Mouse (Mus musculus) hindbrain, postnatal 0 days (tissue): ENCODE data around the gene Bard1. TPM values are rescaled to one million over a fixed set of nuclear protein-coding genes. Genes with fewer than 3 reads are reported as not detected.
A peak's percentile ranks its signal among the peaks of the same experiment; 100 is the strongest.

Source experiments
- ATAC-seq: fragments of 200-750 bp; cut with Nextera tagmentation; 2 replicates; pipeline ENCODE4 v1.8.0; 2017; ENCODE audit warnings: mild to moderate bottlenecking, moderate TSS enrichment, moderate library complexity
- DNase-seq: peaks from one replicate; pipeline ENCODE4 v3.0.0-alpha.2; 2015; ENCODE audit warnings: low spot score
- H3K27ac ChIP-seq: fragments of 300-500 bp; sonication (generic); 2 replicates; pipeline ENCODE4 v1.5.1; 2014; ENCODE audit warnings: mild to moderate bottlenecking
- H3K27me3 ChIP-seq: fragments of 300-500 bp; sonication (generic); 2 replicates; pipeline ENCODE4 v1.6.1; 2014; ENCODE audit warnings: low read length, mixed read lengths; ENCODE audit not compliant: insufficient read depth
- H3K36me3 ChIP-seq: fragments of 300-500 bp; sonication (generic); 2 replicates; pipeline ENCODE4 v1.6.1; 2014; ENCODE audit warnings: low read length, mixed read lengths; ENCODE audit not compliant: insufficient read depth
- H3K4me1 ChIP-seq: fragments of 300-500 bp; sonication (generic); 2 replicates; pipeline ENCODE4 v1.6.1; 2014; ENCODE audit warnings: antibody characterized with exemption, low read length, mixed read lengths; ENCODE audit not compliant: insufficient read depth
- H3K4me2 ChIP-seq: fragments of 300-500 bp; sonication (generic); 2 replicates; pipeline ENCODE4 v1.6.1; 2014; ENCODE audit warnings: low read depth, mild to moderate bottlenecking, low read length, moderate library complexity, mixed read lengths
- H3K4me3 ChIP-seq: fragments of 300-500 bp; sonication (generic); 2 replicates; pipeline ENCODE4 v1.5.1; 2014; ENCODE audit warnings: low read length
- H3K9ac ChIP-seq: fragments of 300-500 bp; sonication (generic); replicated peaks from 2 replicates; pipeline ENCODE4 v1.6.1; 2014; ENCODE audit warnings: mild to moderate bottlenecking, low read length, moderate library complexity, mixed read lengths
- H3K9me3 ChIP-seq: fragments of 300-500 bp; sonication (generic); 2 replicates; pipeline ENCODE4 v1.6.1; 2016; ENCODE audit warnings: low read length, mixed read lengths
- CTCF ChIP-seq: IDR thresholded peaks from 2 replicates; pipeline ENCODE4 v1.5.1; 2016; ENCODE audit warnings: antibody characterized with exemption, control low read depth, low read depth
- WGBS: fragments of 180-500 bp; shearing (Covaris S2); extraction: QIAGEN DNeasy Blood & Tissue Kit; methylation state at CpG from one replicate; pipeline ENCODE4 v1.1.7; 2014; 5-methylcytosine and 5-hydroxymethylcytosine counted together
- polyA plus RNA-seq: library from polyadenylated mRNA; unstranded; fragments of >200 nt; fragmentation: Nextera tagmentation; extraction: Ambion mirVana; gene quantifications from 2 replicates; pipeline ENCODE4 v1.2.1, GENCODE M21; 2015
- total RNA-seq: library from RNA; depleted of rRNA; stranded (reverse); fragments of >200 nt; gene quantifications from 2 replicates; pipeline ENCODE4 v1.2.3, GENCODE M21; 2014; rRNA removed

Bard1 gene
- total RNA-seq, result 1.9 and 3.3 TPM in 2 replicates
- 0.69 and 0.79 TPM in 2 replicates for polyA plus RNA-seq

- peak within 1 kb of the TSS; percentile 34; the same call in 1 of the 2 replicates for H3K27ac ChIP-seq
- H3K4me1 ChIP-seq, result no peaks in the 10 kb centered on the region
- under 1% methylated on average over 69 of the region's 69 CpGs for WGBS
- peak within 1 kb of the TSS; percentile 75 for H3K4me3 ChIP-seq
- DNase-seq, result peak; percentile 92
- no peak for TF ChIP-seq CTCF
- H3K27me3 ChIP-seq, result no peaks in the 10 kb centered on the region
- H3K9ac ChIP-seq, result peak within 1 kb of the TSS; percentile 46
- H3K4me2 ChIP-seq, result peak within 1 kb of the TSS; percentile 70
- H3K9me3 ChIP-seq, result no peaks in the 10 kb centered on the region
- peak; percentile 95 for ATAC-seq
- no peaks in the 10 kb centered on the region for H3K36me3 ChIP-seq
These were observed at the start of gene Bard1 for GRCm38 (mm10) chr1:71102344-71103173. TSS of gene Bard1 (minus strand) at chr1:71103146.

GRCm38 (mm10) chr1:71127171-71127570 lies 24.2 kb upstream of the Bard1 start:
- Histone ChIP-seq H3K4me3 (no peak overlapping the region), H3K4me2 (no peak overlapping the region), H3K27me3 (no peaks in the 10 kb centered on the region), H3K4me1 (no peaks in the 10 kb centered on the region), H3K27ac (no peak overlapping the region), H3K36me3 (no peaks in the 10 kb centered on the region), H3K9ac (no peak overlapping the region), H3K9me3 (no peaks in the 10 kb centered on the region)
- WGBS, result 93% methylated on average over 4 of the region's 4 CpGs
- no peak for TF ChIP-seq CTCF
- ATAC-seq, result no peak
- DNase-seq, result no peak

- Histone ChIP-seq H3K27ac (no peak overlapping the region), H3K36me3 (no peaks in the 10 kb centered on the region), H3K4me1 (no peaks in the 10 kb centered on the region), H3K27me3 (no peaks in the 10 kb centered on the region), H3K4me2 (no peak overlapping the region), H3K4me3 (no peak overlapping the region), H3K9ac (no peak overlapping the region), H3K9me3 (no peaks in the 10 kb centered on the region)
- ATAC-seq (no peak), DNase-seq (no peak)
- no peak for TF ChIP-seq CTCF
- WGBS, result 79% methylated on average over 2 of the region's 2 CpGs
These were observed 15.6 kb upstream of the Bard1 start for GRCm38 (mm10) chr1:71118511-71118910.

GRCm38 (mm10) chr1:71117253-71117652 lies 14.3 kb upstream of the Bard1 start:
- H3K36me3 ChIP-seq, result no peaks in the 10 kb centered on the region
- ATAC-seq (no peak), DNase-seq (no peak)
- TF ChIP-seq CTCF, result no peak
- WGBS, result 32% methylated on average over 4 of the region's 4 CpGs
- H3K27me3 ChIP-seq, result no peaks in the 10 kb centered on the region
- no peak overlapping the region for H3K27ac ChIP-seq
- H3K4me3 ChIP-seq, result no peak overlapping the region
- H3K9ac ChIP-seq, result no peak overlapping the region
- H3K9me3 ChIP-seq, result no peaks in the 10 kb centered on the region
- H3K4me2 ChIP-seq, result no peak overlapping the region
- H3K4me1 ChIP-seq, result no peaks in the 10 kb centered on the region

DNA sequence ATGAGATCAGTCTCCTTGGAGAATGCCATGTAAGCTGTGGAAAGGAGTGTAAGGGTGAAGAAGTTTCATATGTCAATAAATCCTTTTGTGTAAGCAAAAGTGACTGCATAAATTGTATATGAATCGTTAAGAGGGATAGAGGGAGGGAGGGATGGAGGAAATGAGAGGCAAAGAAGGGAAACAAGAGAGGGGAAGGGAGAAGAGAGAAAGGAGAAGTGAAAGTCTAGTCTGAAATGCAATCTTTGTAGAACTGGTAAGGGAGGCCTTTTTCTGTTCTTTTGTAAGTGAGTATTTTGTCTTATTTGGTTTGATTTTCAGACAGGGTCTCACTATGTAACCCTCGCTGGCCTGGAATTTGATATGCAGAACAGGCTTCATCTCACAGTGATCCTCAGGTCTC lies 12.8 kb upstream of the Bard1 start:
- ATAC-seq, result no peak
- H3K9ac ChIP-seq, result no peak overlapping the region
- WGBS, result 72% methylated on average over 2 of the region's 2 CpGs

GRCm38 (mm10) chr1:71109858-71110257 lies 6.9 kb upstream of the Bard1 start:
- H3K4me1 ChIP-seq, result no peaks in the 10 kb centered on the region
- H3K9me3 ChIP-seq, result no peaks in the 10 kb centered on the region
- 77% methylated on average over 10 of the region's 10 CpGs for WGBS
- H3K27ac ChIP-seq, result no peak overlapping the region
- TF ChIP-seq CTCF, result no peak
- no peak for ATAC-seq
- no peaks in the 10 kb centered on the region for H3K36me3 ChIP-seq
- H3K9ac ChIP-seq, result no peak overlapping the region
- DNase-seq, result no peak
- H3K4me3 ChIP-seq, result no peak overlapping the region
- no peak overlapping the region for H3K4me2 ChIP-seq
- H3K27me3 ChIP-seq, result no peaks in the 10 kb centered on the region

More for the DNA sequence above, 12.8 kb upstream of the Bard1 start:
- Histone ChIP-seq H3K4me1 (no peaks in the 10 kb centered on the region), H3K9me3 (no peaks in the 10 kb centered on the region), H3K4me2 (no peak overlapping the region), H3K27ac (no peak overlapping the region), H3K27me3 (no peaks in the 10 kb centered on the region), H3K36me3 (no peaks in the 10 kb centered on the region), H3K4me3 (no peak overlapping the region)
- TF ChIP-seq CTCF, result no peak
- DNase-seq, result no peak

- DNase-seq (no peak), ATAC-seq (no peak)
- 94% methylated on average over 6 of the region's 6 CpGs for WGBS
- TF ChIP-seq CTCF, result no peak
- H3K27me3 ChIP-seq, result no peaks in the 10 kb centered on the region
- H3K9me3 ChIP-seq, result no peaks in the 10 kb centered on the region
- H3K27ac ChIP-seq, result no peak overlapping the region
- H3K4me3 ChIP-seq, result no peak overlapping the region
- H3K36me3 ChIP-seq, result no peaks in the 10 kb centered on the region
- H3K4me2 ChIP-seq, result no peak overlapping the region
- H3K9ac ChIP-seq, result no peak overlapping the region
- no peaks in the 10 kb centered on the region for H3K4me1 ChIP-seq
These were observed 3.2 kb upstream of the Bard1 start for GRCm38 (mm10) chr1:71106127-71106526.
